In genomic region chr19:5845319-5846135, GRCm38 (mm10) we compare ENCODE assay signal across 8 mouse cellular contexts. TPM values are rescaled to one million over a fixed set of nuclear protein-coding genes. Genes with fewer than 3 reads are reported as not detected.
A peak's percentile ranks its signal among the peaks of the same experiment; 100 is the strongest.
DNase-seq lines count a peak whose midpoint lies in the region; ATAC-seq lines count a peak whose summit lies in the region.

No protein-coding gene starts in this region.

- DNase-seq in T-cell, adult 2 months (ENCODE audit: low spot score) = peak; percentile 96
- DNase-seq in cerebellum, postnatal 36 days = peak; percentile 95
- peak; percentile 93 to 94 for DNase-seq in gastrocnemius, adult 8-10 months (ENCODE audit: low spot score in 2 of 2)
- peak; percentile 99 for DNase-seq in induced T-regulatory cell, adult 2 months (ENCODE audit: low read depth)
- DNase-seq in left cerebral cortex, adult 9 months (ENCODE audit: low spot score in 2 of 2) = peak; percentile 75 to 92
- DNase-seq in right cerebral cortex, postnatal 14 days = peak; percentile 97
- DNase-seq in urinary bladder, postnatal 36 days (ENCODE audit: low spot score in 2 of 2) = peak; percentile 94 to 95

- peak; percentile 29 for ATAC-seq in megakaryocyte progenitor cell, adult 5-6 weeks (replicated peaks; ENCODE audit: poor library complexity)

RNA-seq across cellular contexts. Expression of gene Frmd8, which starts 29.5 kb away (rescaled TPM):
- total RNA-seq in gastrocnemius, adult 8-10 months (2022) = 1 to 10 TPM; 2.7 to 4.5 (median 3.0) TPM
- total RNA-seq in megakaryocyte progenitor cell, adult 5-6 weeks (2015) = 15.7 and 16.3 TPM in 2 replicates
- total RNA-seq in megakaryocyte progenitor cell, adult 5-6 weeks (2017) = 16.2 and 17.7 TPM in 2 replicates

RNA-seq across cellular contexts. Expression of gene Slc25a45, which starts 32.1 kb away (rescaled TPM):
- total RNA-seq in gastrocnemius, adult 8-10 months (2022) = 1 to 10 TPM in 3 of 4 experiments, under 1 TPM in 1; 0.80 to 1.3 (median 1.1) TPM
- 28.7 and 30.5 TPM in 2 replicates for total RNA-seq in megakaryocyte progenitor cell, adult 5-6 weeks (2015)
- 30.2 and 39.5 TPM in 2 replicates for total RNA-seq in megakaryocyte progenitor cell, adult 5-6 weeks (2017)

RNA-seq across cellular contexts. Expression of gene Tigd3, which starts 48.4 kb away (rescaled TPM):
- under 1 TPM; 0.12 to 0.34 (median 0.26) TPM for total RNA-seq in gastrocnemius, adult 8-10 months (2022)
- 0.32 and 0.81 TPM in 2 replicates for total RNA-seq in megakaryocyte progenitor cell, adult 5-6 weeks (2015)
- total RNA-seq in megakaryocyte progenitor cell, adult 5-6 weeks (2017) = 1.5 and 2.8 TPM in 2 replicates

Comparison
In these comparisons a context has a peak if more than half of its experiments do, and no peak if none do; other contexts are left out.
1. Peak in every context shown above with its lines: DNase-seq and ATAC-seq.
2. RNA of gene Slc25a45, which starts 32.1 kb away (total RNA-seq): 28.7 to 39.5 TPM in megakaryocyte progenitor cell, adult 5-6 weeks; 0.80 to 1.3 TPM in gastrocnemius, adult 8-10 months; every median in the first group is over 10 times any median in the second.